Mouse (Mus musculus): ENCODE data around the gene Plk5. TPM values are rescaled to one million over a fixed set of nuclear protein-coding genes. Genes with fewer than 3 reads are reported as not detected.

The Plk5 gene
- polyA plus RNA-seq, 1 experiment from 2014 or later: 1.2 TPM

GRCm38 (mm10) chr10:80321670-80322581 is 34.3 kb upstream of the Plk5 start:
- 92% methylated on average over 21 of the region's 21 CpGs for WGBS
- peaks cover 35% of the 10 kb centered on the region for H3K4me1 ChIP-seq (replicated peaks)
- peak overlapping the region; percentile 97 for H3K4me2 ChIP-seq
- peak overlapping the region; percentile 65 for H3K4me3 ChIP-seq (replicated peaks)
- 0 out of 2 replicates have a peak overlapping the region, but pooled peaks have one; percentile 1 for H3K27ac ChIP-seq
- H3K36me3 ChIP-seq: peaks cover 20% of the 10 kb centered on the region
- H3K9me3 ChIP-seq: no peaks in the 10 kb centered on the region
- H3K27me3 ChIP-seq: peaks cover 23% of the 10 kb centered on the region
- no peak for ATAC-seq (ENCODE audit: insufficient number of reproducible peaks, insufficient read depth, low FRiP score, low TSS enrichment, low read depth)
- H3K9ac ChIP-seq (replicated peaks): peak overlapping the region; percentile 69; the same call in 1 of the 2 replicates

GRCm38 (mm10) chr10:80322811-80323211 is 33.4 kb upstream of the Plk5 start:
- WGBS: 5% methylated on average over 28 of the region's 28 CpGs
- Histone ChIP-seq H3K4me1 (replicated peaks) (peaks cover 35% of the 10 kb centered on the region), H3K36me3 (peaks cover 14% of the 10 kb centered on the region; the same call in 1 of the 2 replicates), H3K27me3 (peaks cover 20% of the 10 kb centered on the region), H3K4me3 (replicated peaks) (peak overlapping the region; percentile 65), H3K4me2 (peak overlapping the region; percentile 97), H3K9me3 (no peaks in the 10 kb centered on the region), H3K27ac (no peak overlapping the region), H3K9ac (replicated peaks) (peak overlapping the region; percentile 69)
- ATAC-seq (ENCODE audit: insufficient number of reproducible peaks, insufficient read depth, low FRiP score, low TSS enrichment, low read depth): no peak

- Histone ChIP-seq H3K4me1 (replicated peaks) (peaks cover 35% of the 10 kb centered on the region), H3K27ac (0 out of 2 replicates have a peak overlapping the region, but pooled peaks have one; percentile 12), H3K36me3 (peaks cover 7% of the 10 kb centered on the region; the same call in 1 of the 2 replicates), H3K4me2 (peak overlapping the region; percentile 97), H3K27me3 (peaks cover 23% of the 10 kb centered on the region), H3K9ac (replicated peaks) (peak overlapping the region; percentile 69), H3K9me3 (no peaks in the 10 kb centered on the region), H3K4me3 (replicated peaks) (peak overlapping the region; percentile 65)
- WGBS: 2% methylated on average over 46 of the region's 46 CpGs
- 0 out of 2 replicates have a peak, but pooled peaks have one; percentile 11 for ATAC-seq (ENCODE audit: insufficient number of reproducible peaks, insufficient read depth, low FRiP score, low TSS enrichment, low read depth)
Measured at GRCm38 (mm10) chr10:80323261-80324119, 32.8 kb upstream of the Plk5 start.

- peak overlapping the region; percentile 97 for H3K4me2 ChIP-seq
- H3K4me3 ChIP-seq (replicated peaks): peak overlapping the region; percentile 65
- H3K4me1 ChIP-seq (replicated peaks): peaks cover 33% of the 10 kb centered on the region
- H3K9me3 ChIP-seq: no peaks in the 10 kb centered on the region
- peak overlapping the region; percentile 69; the same call in 1 of the 2 replicates for H3K9ac ChIP-seq (replicated peaks)
- H3K27me3 ChIP-seq: peaks cover 25% of the 10 kb centered on the region
- no peak for ATAC-seq (ENCODE audit: insufficient number of reproducible peaks, insufficient read depth, low FRiP score, low TSS enrichment, low read depth)
- 78% methylated on average over 17 of the region's 17 CpGs for WGBS
- H3K36me3 ChIP-seq: no peaks in the 10 kb centered on the region
- no peak overlapping the region for H3K27ac ChIP-seq
Measured at GRCm38 (mm10) chr10:80324120-80325037, 31.9 kb upstream of the Plk5 start.

- Histone ChIP-seq H3K4me2 (no peak overlapping the region), H3K36me3 (no peaks in the 10 kb centered on the region), H3K27me3 (peaks cover 25% of the 10 kb centered on the region), H3K4me1 (replicated peaks) (peaks cover 33% of the 10 kb centered on the region), H3K4me3 (replicated peaks) (no peak overlapping the region), H3K9ac (replicated peaks) (no peak overlapping the region), H3K9me3 (no peaks in the 10 kb centered on the region), H3K27ac (no peak overlapping the region)
- 79% methylated on average over 21 of the region's 21 CpGs for WGBS
- ATAC-seq (ENCODE audit: insufficient number of reproducible peaks, insufficient read depth, low FRiP score, low TSS enrichment, low read depth): no peak
Measured at GRCm38 (mm10) chr10:80325045-80325444, 31.2 kb upstream of the Plk5 start.

- peaks cover 56% of the 10 kb centered on the region for H3K27me3 ChIP-seq
- whole genome bisulfite sequencing: 5% methylated on average over 36 of the region's 36 CpGs
- no peak within 1 kb of the TSS for H3K27ac ChIP-seq
Measured at GRCm38 (mm10) chr10:80329273-80330081, 26.8 kb upstream of the Plk5 start, which contains the start of the genes Pcsk4 and Reep6. Gene Pcsk4, minus strand, starts transcription at chr10:80329498. Gene Reep6, plus strand, starts transcription at chr10:80329953.

GRCm38 (mm10) chr10:80330084-80330483 is 26.2 kb upstream of the Plk5 start:
- no peaks in the 10 kb centered on the region for H3K9me3 ChIP-seq
- H3K4me1 ChIP-seq (replicated peaks): peaks cover 22% of the 10 kb centered on the region
- no peaks in the 10 kb centered on the region for H3K36me3 ChIP-seq
- WGBS: 2% methylated on average over 41 of the region's 41 CpGs
- peak overlapping the region; percentile 50 for H3K4me3 ChIP-seq (replicated peaks)
- no peak overlapping the region for H3K27ac ChIP-seq
- H3K9ac ChIP-seq (replicated peaks): peak overlapping the region; percentile 57
- peak overlapping the region; percentile 85 for H3K4me2 ChIP-seq
- H3K27me3 ChIP-seq: peaks cover 54% of the 10 kb centered on the region
- no peak; the same call in 1 of the 2 replicates for ATAC-seq (ENCODE audit: insufficient number of reproducible peaks, insufficient read depth, low FRiP score, low TSS enrichment, low read depth)

More at GRCm38 (mm10) chr10:80329273-80330081, 26.8 kb upstream of the Plk5 start, which contains the start of the genes Pcsk4 and Reep6:
- Histone ChIP-seq H3K36me3 (no peaks in the 10 kb centered on the region), H3K4me1 (replicated peaks) (peaks cover 22% of the 10 kb centered on the region), H3K4me2 (peak within 1 kb of the TSS; percentile 85), H3K9ac (replicated peaks) (peak within 1 kb of the TSS; percentile 57), H3K4me3 (replicated peaks) (peak within 1 kb of the TSS; percentile 50), H3K9me3 (no peaks in the 10 kb centered on the region)
- peak; percentile 89 for ATAC-seq (ENCODE audit: insufficient number of reproducible peaks, insufficient read depth, low FRiP score, low TSS enrichment, low read depth)

GRCm38 (mm10) chr10:80330888-80331287 is 25.4 kb upstream of the Plk5 start:
- H3K36me3 ChIP-seq: no peaks in the 10 kb centered on the region
- H3K27me3 ChIP-seq: peaks cover 55% of the 10 kb centered on the region
- no peaks in the 10 kb centered on the region for H3K9me3 ChIP-seq
- WGBS: 80% methylated on average over 2 of the region's 2 CpGs
- ATAC-seq (ENCODE audit: insufficient number of reproducible peaks, insufficient read depth, low FRiP score, low TSS enrichment, low read depth): no peak
- H3K9ac ChIP-seq (replicated peaks): no peak overlapping the region
- no peak overlapping the region for H3K4me3 ChIP-seq (replicated peaks)
- peaks cover 22% of the 10 kb centered on the region for H3K4me1 ChIP-seq (replicated peaks)
- no peak overlapping the region for H3K27ac ChIP-seq
- peak overlapping the region; percentile 85 for H3K4me2 ChIP-seq

GRCm38 (mm10) chr10:80331636-80332524 is 24.4 kb upstream of the Plk5 start:
- H3K4me2 ChIP-seq: no peak overlapping the region
- H3K27me3 ChIP-seq: peaks cover 55% of the 10 kb centered on the region
- H3K9ac ChIP-seq (replicated peaks): no peak overlapping the region
- H3K36me3 ChIP-seq: no peaks in the 10 kb centered on the region
- WGBS: 53% methylated on average over 10 of the region's 10 CpGs
- ATAC-seq (ENCODE audit: insufficient number of reproducible peaks, insufficient read depth, low FRiP score, low TSS enrichment, low read depth): no peak
- H3K27ac ChIP-seq: no peak overlapping the region
- peaks cover 22% of the 10 kb centered on the region for H3K4me1 ChIP-seq (replicated peaks)
- H3K9me3 ChIP-seq: no peaks in the 10 kb centered on the region
- no peak overlapping the region for H3K4me3 ChIP-seq (replicated peaks)

Measured in limb, embryonic 12.5 days (tissue).